Mouse (Mus musculus) ES-E14 (cell line): ENCODE measurements at regions not wholly inside any gene's neighbourhood (a gene's known extent, or its start where the extent isn't known, plus 50 kb on each side); places are given as distances from the start of the nearest gene placed in this dataset.

Source experiments
- DNase-seq: peaks from one replicate; pipeline ENCODE4 v3.0.0-alpha.2; 2013; ENCODE audit warnings: low read depth, low spot score
- H3K27ac ChIP-seq: 2 replicates; pipeline ENCODE4 v1.5.1; 2012; ENCODE audit warnings: low read depth, mild to moderate bottlenecking, low read length, moderate library complexity, mixed read lengths; ENCODE audit not compliant: poor library complexity, insufficient read depth, severe bottlenecking
- H3K36me3 ChIP-seq: 2 replicates; pipeline ENCODE4 v1.6.1; 2012; ENCODE audit warnings: mild to moderate bottlenecking, low read length, moderate library complexity, mixed read lengths; ENCODE audit not compliant: control insufficient read depth, poor library complexity, insufficient read depth, severe bottlenecking
- H3K4me1 ChIP-seq, 2 experiments: fragments of 150-350 bp in 1 of 2; sonication (generic) in 1 of 2; 2 replicates each; pipeline ENCODE4 v1.6.1; 2012; ENCODE audit warnings: low read length in 2 of 2, mild to moderate bottlenecking in 1 of 2, mixed read lengths in 1 of 2; ENCODE audit not compliant: control insufficient read depth in 2 of 2, insufficient read depth in 2 of 2, poor library complexity in 1 of 2
- H3K4me3 ChIP-seq, 2 experiments: fragments of 150-350 bp in 1 of 2; sonication (generic) in 1 of 2; 2 replicates each; pipeline ENCODE4 v1.5.1; 2012; ENCODE audit warnings: low read length in 2 of 2, low read depth in 1 of 2, mild to moderate bottlenecking in 1 of 2, mixed read lengths in 1 of 2; ENCODE audit not compliant: insufficient read depth in 1 of 2, poor library complexity in 1 of 2, severe bottlenecking in 1 of 2
- H3K9ac ChIP-seq: 2 replicates; pipeline ENCODE4 v1.6.1; 2012; ENCODE audit warnings: low read depth, mild to moderate bottlenecking, low read length, mixed read lengths; ENCODE audit not compliant: poor library complexity, insufficient read depth, severe bottlenecking
- H3K9me3 ChIP-seq: fragments of 150-350 bp; sonication (generic); 2 replicates; pipeline ENCODE4 v1.6.1; 2012; ENCODE audit warnings: low read depth, mild to moderate bottlenecking, low read length; ENCODE audit not compliant: control insufficient read depth, insufficient read depth
- CHD2 ChIP-seq: IDR thresholded peaks from 2 replicates; pipeline ENCODE4 v1.6.1; 2014; ENCODE audit warnings: mild to moderate bottlenecking, low read depth, low read length, inconsistent platforms
- HCFC1 ChIP-seq: IDR thresholded peaks from 2 replicates; pipeline ENCODE4 v1.6.1; 2012; ENCODE audit warnings: low read length, inconsistent platforms, borderline replicate concordance; ENCODE audit not compliant: insufficient read depth
- MAFK ChIP-seq: IDR thresholded peaks from 2 replicates; pipeline ENCODE4 v1.6.1; 2014; ENCODE audit warnings: mild to moderate bottlenecking, low read depth, low read length, inconsistent platforms; ENCODE audit not compliant: insufficient read depth
- ZC3H11A ChIP-seq: IDR thresholded peaks from 2 replicates; pipeline ENCODE4 v1.6.1; 2012; ENCODE audit warnings: low read depth, mild to moderate bottlenecking, inconsistent platforms, low read length, borderline replicate concordance
- ZNF384 ChIP-seq: IDR thresholded peaks from 2 replicates; pipeline ENCODE4 v1.6.1; 2012; ENCODE audit warnings: low read depth, low read length, inconsistent platforms
- in situ Hi-C, 2 experiments: fragments of 600-800 bp; cut with MboI; formaldehyde crosslinking; loops; one replicate each; pipeline ENCODE4 v1.15.1; 2025; ENCODE audit warnings: low sequenced_read_pairs in 2 of 2, inconsistent platforms in 1 of 2; ENCODE audit not compliant: unreplicated experiment in 2 of 2

GRCm38 (mm10) chr6:147718713-147719490 is 243.3 kb downstream of the Ccdc91 start:
- no peak overlapping the region for H3K9ac ChIP-seq
- H3K27ac ChIP-seq = no peak overlapping the region
- no peaks in the 10 kb centered on the region for H3K36me3 ChIP-seq
- TF ChIP-seq ZNF384 = no peak
- TF ChIP-seq MAFK = no peak
- TF ChIP-seq HCFC1 = no peak
- TF ChIP-seq CHD2 = no peak
- TF ChIP-seq ZC3H11A = no peak
- DNase-seq = no peak
- H3K4me3 ChIP-seq = no peak overlapping the region
- H3K4me1 ChIP-seq = no peaks in the 10 kb centered on the region; a peak in 1 of 4 replicates
- no peaks in the 10 kb centered on the region for H3K9me3 ChIP-seq
- in situ Hi-C loops = no loop called here

GRCm38 (mm10) chr6:147719539-147719938 is 243.9 kb downstream of the Ccdc91 start:
- Histone ChIP-seq H3K27ac (no peak overlapping the region), H3K36me3 (no peaks in the 10 kb centered on the region), H3K9me3 (no peaks in the 10 kb centered on the region), H3K4me3 (no peak overlapping the region), H3K9ac (no peak overlapping the region), H3K4me1 (no peaks in the 10 kb centered on the region; a peak in 1 of 4 replicates)
- in situ Hi-C loops = no loop called here
- no peak for DNase-seq
- TF ChIP-seq HCFC1 = no peak
- no peak for TF ChIP-seq MAFK
- TF ChIP-seq CHD2 = no peak
- no peak for TF ChIP-seq ZC3H11A
- TF ChIP-seq ZNF384 = no peak

- no peak overlapping the region for H3K27ac ChIP-seq
- no peak overlapping the region for H3K9ac ChIP-seq
- no peak overlapping the region for H3K4me3 ChIP-seq
- H3K36me3 ChIP-seq = no peaks in the 10 kb centered on the region
- no peaks in the 10 kb centered on the region for H3K9me3 ChIP-seq
- in situ Hi-C loops = no loop called here
- TF ChIP-seq HCFC1 = no peak
- TF ChIP-seq ZC3H11A = no peak
- TF ChIP-seq MAFK = no peak
- no peak for TF ChIP-seq CHD2
- TF ChIP-seq ZNF384 = no peak
- no peaks in the 10 kb centered on the region; a peak in 1 of 4 replicates for H3K4me1 ChIP-seq
- no peak for DNase-seq
Observed at GRCm38 (mm10) chr6:147723336-147723735, 247.7 kb downstream of the Ccdc91 start.

GRCm38 (mm10) chr6:147726987-147727386 is 251.4 kb downstream of the Ccdc91 start:
- no peaks in the 10 kb centered on the region for H3K9me3 ChIP-seq
- H3K9ac ChIP-seq = no peak overlapping the region
- TF ChIP-seq ZNF384 = no peak
- no peak for TF ChIP-seq MAFK
- TF ChIP-seq CHD2 = no peak
- TF ChIP-seq HCFC1 = no peak
- no peak for TF ChIP-seq ZC3H11A
- no peak overlapping the region for H3K27ac ChIP-seq
- in situ Hi-C loops = no loop called here
- no peaks in the 10 kb centered on the region for H3K36me3 ChIP-seq
- no peak for DNase-seq
- no peak overlapping the region for H3K4me3 ChIP-seq
- no peaks in the 10 kb centered on the region for H3K4me1 ChIP-seq
